Mouse (Mus musculus) brain, embryonic 14.5 days (tissue): ENCODE data around the gene Shprh.

ENCODE experiments used
- CTCF ChIP-seq: fragments of 200-500 bp; IDR thresholded peaks from 2 replicates; pipeline ENCODE4 v1.5.1; 2012; ENCODE audit warnings: inconsistent platforms, mild to moderate bottlenecking, moderate library complexity, borderline replicate concordance; ENCODE audit not compliant: insufficient read depth, insufficient read length; ENCODE audit errors: extremely low read depth
- POLR2A ChIP-seq: fragments of 200-500 bp; IDR thresholded peaks from 2 replicates; pipeline ENCODE4 v1.6.1; 2012; ENCODE audit warnings: mild to moderate bottlenecking, inconsistent platforms, borderline replicate concordance; ENCODE audit not compliant: poor library complexity, insufficient read depth, insufficient read length, severe bottlenecking; ENCODE audit errors: extremely low read depth

DNA sequence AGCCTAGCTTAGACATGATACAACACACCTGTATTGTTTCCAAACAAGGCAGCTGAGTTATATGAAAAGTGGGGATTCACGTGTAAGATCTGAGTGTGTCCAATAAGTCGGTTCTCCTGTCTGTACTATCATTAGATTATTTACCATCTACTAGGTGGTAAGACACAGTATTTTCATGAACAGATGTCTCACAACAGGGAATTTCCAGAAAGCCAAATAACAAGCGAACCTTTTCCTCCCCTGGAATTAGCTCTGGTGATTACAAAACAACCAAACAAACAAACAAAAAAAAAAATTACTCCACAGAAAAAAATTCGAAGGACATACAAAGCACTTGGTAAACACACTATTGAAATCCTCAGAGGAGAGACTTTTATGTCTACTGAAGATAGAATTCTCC lies 781 bp upstream of the Shprh start:
- TF ChIP-seq CTCF (no peak), POLR2A (no peak)
